Mouse (Mus musculus): ENCODE measurements at regions not wholly inside any gene's neighbourhood (a gene's known extent, or its start where the extent isn't known, plus 50 kb on each side); places are given as distances from the start of the nearest gene placed in this dataset.

GRCm38 (mm10) chr11:112238960-112239884, 542.8 kb upstream of the Sox9 start:
- no peak for DNase-seq (ENCODE audit: low spot score)

GRCm38 (mm10) chr11:112252548-112252947, 529.5 kb upstream of the Sox9 start:
- DNase-seq (ENCODE audit: low spot score), result no peak

- DNase-seq (ENCODE audit: low spot score), result no peak
Observed at GRCm38 (mm10) chr11:112253061-112253460, 529.0 kb upstream of the Sox9 start.

- DNase-seq (ENCODE audit: low spot score), result no peak
Observed at GRCm38 (mm10) chr11:112256326-112256725, 525.7 kb upstream of the Sox9 start.

- DNase-seq (ENCODE audit: low spot score), result no peak
Observed at GRCm38 (mm10) chr11:112264077-112264476, 517.9 kb upstream of the Sox9 start.

GRCm38 (mm10) chr11:112270911-112271310, 511.1 kb upstream of the Sox9 start:
- DNase-seq (ENCODE audit: low spot score), result no peak

GRCm38 (mm10) chr11:112278566-112278965, 503.5 kb upstream of the Sox9 start:
- no peak for DNase-seq (ENCODE audit: low spot score)

GRCm38 (mm10) chr11:112282911-112283310, 499.1 kb upstream of the Sox9 start:
- no peak for DNase-seq (ENCODE audit: low spot score)

- no peak for DNase-seq (ENCODE audit: low spot score)
Observed at GRCm38 (mm10) chr11:112298901-112299341, 483.1 kb upstream of the Sox9 start.

GRCm38 (mm10) chr11:112303091-112303490, 478.9 kb upstream of the Sox9 start:
- no peak for DNase-seq (ENCODE audit: low spot score)

GRCm38 (mm10) chr11:112325850-112326249, 456.2 kb upstream of the Sox9 start:
- DNase-seq (ENCODE audit: low spot score), result no peak

GRCm38 (mm10) chr11:112327606-112328005, 454.4 kb upstream of the Sox9 start:
- no peak for DNase-seq (ENCODE audit: low spot score)

- no peak for DNase-seq (ENCODE audit: low spot score)
Observed at GRCm38 (mm10) chr11:112345133-112345532, 436.9 kb upstream of the Sox9 start.

- DNase-seq (ENCODE audit: low spot score), result no peak
Observed at GRCm38 (mm10) chr11:112345586-112345985, 436.4 kb upstream of the Sox9 start.

GRCm38 (mm10) chr11:112346089-112346488, 435.9 kb upstream of the Sox9 start:
- no peak for DNase-seq (ENCODE audit: low spot score)

GRCm38 (mm10) chr11:112346532-112346931, 435.5 kb upstream of the Sox9 start:
- DNase-seq (ENCODE audit: low spot score), result no peak

GRCm38 (mm10) chr11:112355311-112355710, 426.7 kb upstream of the Sox9 start:
- no peak for DNase-seq (ENCODE audit: low spot score)

- DNase-seq (ENCODE audit: low spot score), result no peak
Observed at GRCm38 (mm10) chr11:112366715-112367114, 415.3 kb upstream of the Sox9 start.

- no peak for DNase-seq (ENCODE audit: low spot score)
Observed at GRCm38 (mm10) chr11:112370941-112371340, 411.1 kb upstream of the Sox9 start.

- no peak for DNase-seq (ENCODE audit: low spot score)
Observed at GRCm38 (mm10) chr11:112400069-112400468, 382.0 kb upstream of the Sox9 start.

- DNase-seq (ENCODE audit: low spot score), result no peak
Observed at GRCm38 (mm10) chr11:112407681-112408080, 374.3 kb upstream of the Sox9 start.

GRCm38 (mm10) chr11:112412434-112412833, 369.6 kb upstream of the Sox9 start:
- no peak for DNase-seq (ENCODE audit: low spot score)

- DNase-seq (ENCODE audit: low spot score), result no peak
Observed at GRCm38 (mm10) chr11:112442639-112443038, 339.4 kb upstream of the Sox9 start.

GRCm38 (mm10) chr11:112443890-112444289, 338.1 kb upstream of the Sox9 start:
- DNase-seq (ENCODE audit: low spot score), result no peak

Measured in ovary, postnatal 14 days (tissue).